Mouse (Mus musculus): Measurements from ENCODE around the gene Cops4. TPM values are rescaled to one million over a fixed set of nuclear protein-coding genes. Genes with fewer than 3 reads are reported as not detected.

Cops4 gene
- polyA plus RNA-seq, 1 experiment from 2014 or later: 92.4 TPM

GRCm38 (mm10) chr5:100569250-100569934, 51.3 kb downstream of the Cops4 start:
- WGBS: 79% methylated on average over 18 of the region's 18 CpGs
- H3K4me2 ChIP-seq (replicated peaks; ENCODE audit: low read depth, low read length): no peak overlapping the region
- no peak overlapping the region for H3K9ac ChIP-seq (replicated peaks; ENCODE audit: low read depth)
- ATAC-seq: no peak
- TF ChIP-seq CTCF (IDR thresholded peaks at IDR 0.05) (no peak), EP300 (IDR thresholded peaks at IDR 0.05) (no peak)
- H3K4me3 ChIP-seq (ENCODE audit: low read depth, low read length): no peak overlapping the region
- H3K27ac ChIP-seq (ENCODE audit: low read length): no peak overlapping the region
- H3K9me3 ChIP-seq (ENCODE audit: low read length): no peaks in the 10 kb centered on the region
- H3K36me3 ChIP-seq (ENCODE audit: insufficient read depth, low read length): no peaks in the 10 kb centered on the region
- H3K4me1 ChIP-seq (ENCODE audit: insufficient read depth, low read depth, low read length): no peaks in the 10 kb centered on the region
- no peaks in the 10 kb centered on the region for H3K27me3 ChIP-seq (replicated peaks; ENCODE audit: insufficient read depth, low read length)
- DNase-seq (ENCODE audit: low spot score): no peak

- Histone ChIP-seq H3K9ac (replicated peaks; ENCODE audit: low read depth) (no peak overlapping the region), H3K4me3 (ENCODE audit: low read depth, low read length) (no peak overlapping the region; the same call in 1 of the 2 replicates), H3K27me3 (replicated peaks; ENCODE audit: insufficient read depth, low read length) (no peaks in the 10 kb centered on the region), H3K4me2 (replicated peaks; ENCODE audit: low read depth, low read length) (peak overlapping the region; percentile 9), H3K27ac (ENCODE audit: low read length) (no peak overlapping the region), H3K4me1 (ENCODE audit: insufficient read depth, low read depth, low read length) (no peaks in the 10 kb centered on the region), H3K36me3 (ENCODE audit: insufficient read depth, low read length) (no peaks in the 10 kb centered on the region), H3K9me3 (ENCODE audit: low read length) (no peaks in the 10 kb centered on the region)
- no peak for TF ChIP-seq EP300 (IDR thresholded peaks at IDR 0.05)
- no peak for TF ChIP-seq CTCF (IDR thresholded peaks at IDR 0.05)
- WGBS: 61% methylated on average over 13 of the region's 13 CpGs
- ATAC-seq: no peak
- DNase-seq (ENCODE audit: low spot score): peak; percentile 18
Observed at GRCm38 (mm10) chr5:100569997-100570595, 52.0 kb downstream of the Cops4 start.

GRCm38 (mm10) chr5:100570716-100571115, 52.6 kb downstream of the Cops4 start:
- ATAC-seq: peak; percentile 21; the same call in 1 of the 2 replicates
- H3K4me2 ChIP-seq (replicated peaks; ENCODE audit: low read depth, low read length): peak overlapping the region; percentile 11
- 17% methylated on average over 8 of the region's 8 CpGs for WGBS

GRCm38 (mm10) chr5:100572069-100572468, 54.0 kb downstream of the Cops4 start, which contains the start of gene Plac8:
TSS of gene Plac8 (minus strand) at chr5:100572245.
- Histone ChIP-seq H3K27me3 (replicated peaks; ENCODE audit: insufficient read depth, low read length) (no peaks in the 10 kb centered on the region), H3K27ac (ENCODE audit: low read length) (no peak within 1 kb of the TSS), H3K9ac (replicated peaks; ENCODE audit: low read depth) (no peak within 1 kb of the TSS), H3K4me3 (ENCODE audit: low read depth, low read length) (peak within 1 kb of the TSS; percentile 15; the same call in 1 of the 2 replicates), H3K4me2 (replicated peaks; ENCODE audit: low read depth, low read length) (peak within 1 kb of the TSS; percentile 11; the same call in 1 of the 2 replicates), H3K36me3 (ENCODE audit: insufficient read depth, low read length) (no peaks in the 10 kb centered on the region), H3K9me3 (ENCODE audit: low read length) (no peaks in the 10 kb centered on the region), H3K4me1 (ENCODE audit: insufficient read depth, low read depth, low read length) (no peaks in the 10 kb centered on the region)
- TF ChIP-seq CTCF (IDR thresholded peaks at IDR 0.05): no peak
- no peak for TF ChIP-seq EP300 (IDR thresholded peaks at IDR 0.05)
- DNase-seq (ENCODE audit: low spot score): peak; percentile 28
- WGBS: 22% methylated on average over 7 of the region's 7 CpGs
- peak; percentile 47; the same call in 1 of the 2 replicates for ATAC-seq

More at GRCm38 (mm10) chr5:100570716-100571115, 52.6 kb downstream of the Cops4 start:
- no peaks in the 10 kb centered on the region for H3K4me1 ChIP-seq (ENCODE audit: insufficient read depth, low read depth, low read length)
- H3K27me3 ChIP-seq (replicated peaks; ENCODE audit: insufficient read depth, low read length): no peaks in the 10 kb centered on the region
- no peak overlapping the region for H3K9ac ChIP-seq (replicated peaks; ENCODE audit: low read depth)
- no peaks in the 10 kb centered on the region for H3K9me3 ChIP-seq (ENCODE audit: low read length)
- TF ChIP-seq CTCF (IDR thresholded peaks at IDR 0.05) (no peak), EP300 (IDR thresholded peaks at IDR 0.05) (no peak)
- no peaks in the 10 kb centered on the region for H3K36me3 ChIP-seq (ENCODE audit: insufficient read depth, low read length)
- H3K4me3 ChIP-seq (ENCODE audit: low read depth, low read length): peak overlapping the region; percentile 4; the same call in 1 of the 2 replicates
- DNase-seq (ENCODE audit: low spot score): peak; percentile 58
- H3K27ac ChIP-seq (ENCODE audit: low read length): no peak overlapping the region

- Histone ChIP-seq H3K4me1 (ENCODE audit: insufficient read depth, low read depth, low read length) (no peaks in the 10 kb centered on the region), H3K36me3 (ENCODE audit: insufficient read depth, low read length) (no peaks in the 10 kb centered on the region), H3K9me3 (ENCODE audit: low read length) (no peaks in the 10 kb centered on the region), H3K27me3 (replicated peaks; ENCODE audit: insufficient read depth, low read length) (no peaks in the 10 kb centered on the region), H3K4me2 (replicated peaks; ENCODE audit: low read depth, low read length) (no peak overlapping the region), H3K27ac (ENCODE audit: low read length) (no peak overlapping the region), H3K9ac (replicated peaks; ENCODE audit: low read depth) (no peak overlapping the region), H3K4me3 (ENCODE audit: low read depth, low read length) (no peak overlapping the region)
- no peak for ATAC-seq
- WGBS: 78% methylated on average over 5 of the region's 5 CpGs
- TF ChIP-seq CTCF (IDR thresholded peaks at IDR 0.05): no peak
- DNase-seq (ENCODE audit: low spot score): no peak
Observed at GRCm38 (mm10) chr5:100573256-100573655, 55.1 kb downstream of the Cops4 start.

GRCm38 (mm10) chr5:100574771-100575170, 56.7 kb downstream of the Cops4 start:
- Histone ChIP-seq H3K4me3 (ENCODE audit: low read depth, low read length) (no peak overlapping the region), H3K9me3 (ENCODE audit: low read length) (no peaks in the 10 kb centered on the region), H3K4me2 (replicated peaks; ENCODE audit: low read depth, low read length) (no peak overlapping the region), H3K27ac (ENCODE audit: low read length) (no peak overlapping the region), H3K4me1 (ENCODE audit: insufficient read depth, low read depth, low read length) (no peaks in the 10 kb centered on the region), H3K36me3 (ENCODE audit: insufficient read depth, low read length) (no peaks in the 10 kb centered on the region), H3K27me3 (replicated peaks; ENCODE audit: insufficient read depth, low read length) (no peaks in the 10 kb centered on the region), H3K9ac (replicated peaks; ENCODE audit: low read depth) (no peak overlapping the region)
- TF ChIP-seq CTCF (IDR thresholded peaks at IDR 0.05): peak; percentile 29
- TF ChIP-seq EP300 (IDR thresholded peaks at IDR 0.05): no peak
- DNase-seq (ENCODE audit: low spot score) (no peak), ATAC-seq (no peak)
- 60% methylated on average over 1 of the region's 1 CpGs for WGBS

Measured in lung, postnatal 0 days (tissue).